Mouse (Mus musculus): ENCODE data around the gene Zfp235. TPM values are rescaled to one million over a fixed set of nuclear protein-coding genes. Genes with fewer than 3 reads are reported as not detected.

The Zfp235 gene
- polyA plus RNA-seq, 1 experiment: 6.4 TPM

DNA sequence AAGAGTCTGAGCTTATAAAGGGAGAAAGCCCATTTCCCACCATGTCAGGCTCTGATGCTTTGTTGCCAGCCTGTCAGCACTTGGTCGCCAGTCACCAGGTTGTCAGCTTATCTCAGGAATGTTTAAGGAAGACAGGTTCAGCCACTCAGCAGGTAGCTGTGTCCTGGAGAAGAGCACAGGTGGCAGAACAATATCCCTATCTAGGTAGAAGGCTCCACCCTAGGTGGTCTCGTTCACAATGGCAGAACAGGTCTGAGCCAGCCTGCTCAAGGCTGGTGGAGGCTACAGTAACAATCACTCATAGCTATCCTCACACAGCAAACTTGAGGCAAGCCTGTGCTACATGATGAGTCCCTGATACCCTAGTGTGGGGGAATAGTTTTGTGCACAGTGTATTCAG is 57.4 kb downstream of the Zfp235 start:
- Histone ChIP-seq H3K27ac (ENCODE audit: insufficient read depth, low read depth, low read length) (no peak overlapping the region), H3K4me1 (ENCODE audit: control insufficient read depth, insufficient read depth, low read length) (peaks cover 9% of the 10 kb centered on the region), H3K4me3 (ENCODE audit: insufficient read depth, low read length) (no peak overlapping the region)
- TF ChIP-seq CTCF (IDR thresholded peaks at IDR 0.05; ENCODE audit: low read depth, low read length) (no peak), POLR2A (IDR thresholded peaks at IDR 0.05; ENCODE audit: borderline replicate concordance, low read depth, low read length) (no peak)

Other genes starting within 250 kb of the Zfp235 start
- gene Vmn1r178, start 242.2 kb upstream of the Zfp235 start, polyA plus RNA-seq (2012; ENCODE audit: insufficient read depth, insufficient read length, missing spikeins): not detected in 2 replicates
- not detected in 2 replicates for gene Vmn1r179, start 207.2 kb upstream of the Zfp235 start, polyA plus RNA-seq (2012; ENCODE audit: insufficient read depth, insufficient read length, missing spikeins)
- gene Vmn1r180, start 183.5 kb upstream of the Zfp235 start, polyA plus RNA-seq (2012; ENCODE audit: insufficient read depth, insufficient read length, missing spikeins): not detected in 2 replicates
- not detected in 2 replicates for gene Vmn1r181, start 159.6 kb upstream of the Zfp235 start, polyA plus RNA-seq (2012; ENCODE audit: insufficient read depth, insufficient read length, missing spikeins)
- gene V1rd19, start 132.5 kb upstream of the Zfp235 start, polyA plus RNA-seq (2012; ENCODE audit: insufficient read depth, insufficient read length, missing spikeins): not detected in 2 replicates
- gene Vmn1r183, start 80.9 kb upstream of the Zfp235 start, polyA plus RNA-seq (2012; ENCODE audit: insufficient read depth, insufficient read length, missing spikeins): 0.32 TPM in 1 of 2 replicates, not detected in the other
- gene Zfp180, start 52.2 kb upstream of the Zfp235 start, polyA plus RNA-seq (2012; ENCODE audit: insufficient read depth, insufficient read length, missing spikeins): 10.8 and 11.2 TPM in 2 replicates
- 0.38 and 1.2 TPM in 2 replicates for gene Zfp112, start 21.9 kb upstream of the Zfp235 start, polyA plus RNA-seq (2012; ENCODE audit: insufficient read depth, insufficient read length, missing spikeins)
- 0.50 TPM in 1 of 2 replicates, not detected in the other for gene Zfp114, start 40.9 kb downstream of the Zfp235 start, polyA plus RNA-seq (2012; ENCODE audit: insufficient read depth, insufficient read length, missing spikeins)
- gene Zfp111, start 77.3 kb downstream of the Zfp235 start, polyA plus RNA-seq (2012; ENCODE audit: insufficient read depth, insufficient read length, missing spikeins): 7.4 and 8.7 TPM in 2 replicates
- gene Zfp109, start 103.4 kb downstream of the Zfp235 start, polyA plus RNA-seq (2012; ENCODE audit: insufficient read depth, insufficient read length, missing spikeins): 2.5 and 3.1 TPM in 2 replicates
- 1.9 TPM in 2 replicates for gene Zfp108, start 120.6 kb downstream of the Zfp235 start, polyA plus RNA-seq (2012; ENCODE audit: insufficient read depth, insufficient read length, missing spikeins)
- gene Zfp93, start 136.3 kb downstream of the Zfp235 start, polyA plus RNA-seq (2012; ENCODE audit: insufficient read depth, insufficient read length, missing spikeins): 1.1 and 1.2 TPM in 2 replicates
- gene Zfp61, start 167.1 kb downstream of the Zfp235 start, polyA plus RNA-seq (2012; ENCODE audit: insufficient read depth, insufficient read length, missing spikeins): 10.0 and 11.3 TPM in 2 replicates
- 3.5 and 5.3 TPM in 2 replicates for gene Zfp94, start 182.5 kb downstream of the Zfp235 start, polyA plus RNA-seq (2012; ENCODE audit: insufficient read depth, insufficient read length, missing spikeins)
- gene Tescl, start 199.8 kb downstream of the Zfp235 start, polyA plus RNA-seq (2012; ENCODE audit: insufficient read depth, insufficient read length, missing spikeins): not detected in 2 replicates
- not detected in 2 replicates for gene Lypd5, start 215.0 kb downstream of the Zfp235 start, polyA plus RNA-seq (2012; ENCODE audit: insufficient read depth, insufficient read length, missing spikeins)
- gene Kcnn4, start 236.1 kb downstream of the Zfp235 start, polyA plus RNA-seq (2012; ENCODE audit: insufficient read depth, insufficient read length, missing spikeins): 50.1 and 51.4 TPM in 2 replicates